Mouse (Mus musculus): ENCODE results near the gene Plekhf1. TPM values are rescaled to one million over a fixed set of nuclear protein-coding genes. Genes with fewer than 3 reads are reported as not detected.

Gene Plekhf1
- 1 to 10 TPM; 4.7 to 6.4 TPM for total RNA-seq (2021)

- peak; percentile 96 for DNase-seq
Measured at GRCm38 (mm10) chr7:38227900-38228298, at the start of gene Plekhf1. Gene Plekhf1 (minus strand): TSS chr7:38228016.

DNA sequence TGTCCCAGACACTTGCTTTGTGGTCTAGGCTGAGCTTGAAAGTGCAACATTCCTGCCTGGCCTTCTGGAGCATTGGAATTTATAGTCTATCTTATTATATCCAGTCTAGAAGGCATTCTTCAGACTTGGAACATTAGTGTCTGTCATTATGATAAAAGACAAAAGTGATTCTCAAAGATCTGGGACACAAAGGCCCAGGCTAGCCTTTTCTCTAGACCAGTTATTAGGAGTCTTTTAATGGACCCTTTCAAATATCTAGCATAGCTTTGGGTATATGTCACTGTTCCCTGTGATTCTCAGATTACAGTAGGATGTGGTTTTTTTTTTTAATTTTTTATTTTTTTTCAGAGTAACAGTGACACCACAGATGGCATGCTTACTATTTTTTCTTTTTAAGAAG, 44.7 kb upstream of the Plekhf1 start:
- DNase-seq, result no peak

GRCm38 (mm10) chr7:38271859-38272258, 44.0 kb upstream of the Plekhf1 start:
- DNase-seq, result no peak

DNA sequence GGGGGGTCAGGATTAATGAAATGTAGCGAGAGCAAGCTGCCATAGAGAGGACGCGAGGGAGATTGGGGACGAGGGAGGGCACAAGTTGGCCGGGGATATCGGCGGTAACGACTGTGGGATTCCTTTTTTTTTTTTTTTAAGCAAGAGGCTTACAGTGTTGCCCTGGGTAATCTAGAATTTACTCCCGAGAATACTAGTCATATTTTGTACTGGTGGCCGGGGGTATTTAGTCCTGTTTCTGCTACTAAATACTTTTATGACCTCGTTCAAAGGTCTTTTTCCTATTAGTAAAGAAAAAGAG, 43.6 kb upstream of the Plekhf1 start:
- DNase-seq, result no peak

- DNase-seq, result peak; percentile 93
Measured at GRCm38 (mm10) chr7:38270703-38271510, 43.1 kb upstream of the Plekhf1 start, which contains the start of gene Pop4. Gene Pop4 (minus strand): TSS chr7:38271423.

DNA sequence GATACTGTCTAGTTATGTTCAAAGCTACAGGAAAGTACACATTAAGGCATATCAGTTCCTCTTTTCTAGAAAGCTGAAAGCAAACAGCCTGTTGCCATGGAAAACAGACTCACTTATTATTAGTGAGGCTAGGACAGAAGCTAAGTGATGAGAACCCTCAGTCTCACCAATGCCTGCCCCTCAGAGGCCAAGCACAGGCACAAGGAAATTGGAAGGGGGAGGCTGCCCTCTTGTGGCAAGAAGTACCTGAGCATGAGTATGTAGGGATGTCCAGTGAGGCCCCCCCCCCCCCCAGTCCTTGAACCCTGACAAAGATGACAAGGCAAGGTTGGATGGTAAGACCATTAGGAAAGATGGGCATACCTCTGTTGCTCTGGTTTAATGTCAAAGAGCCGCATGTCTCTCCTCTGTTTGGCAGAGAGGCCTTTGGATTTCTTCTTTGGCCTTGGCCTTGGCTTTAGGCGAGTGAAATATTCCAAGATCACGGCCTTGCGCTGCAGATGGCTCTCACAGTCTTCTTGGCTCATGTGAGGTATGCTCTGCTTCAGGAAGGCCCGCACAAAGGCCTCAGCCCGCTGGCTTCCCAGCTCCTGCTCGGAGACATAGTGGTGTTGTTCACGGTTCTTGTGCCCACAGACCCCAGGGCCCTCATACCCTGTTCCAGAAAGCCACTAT, 39.3 kb upstream of the Plekhf1 start:
- peak; percentile 67 for DNase-seq

- DNase-seq, result peak; percentile 39
Measured at GRCm38 (mm10) chr7:38262406-38262805, 34.6 kb upstream of the Plekhf1 start.

DNA sequence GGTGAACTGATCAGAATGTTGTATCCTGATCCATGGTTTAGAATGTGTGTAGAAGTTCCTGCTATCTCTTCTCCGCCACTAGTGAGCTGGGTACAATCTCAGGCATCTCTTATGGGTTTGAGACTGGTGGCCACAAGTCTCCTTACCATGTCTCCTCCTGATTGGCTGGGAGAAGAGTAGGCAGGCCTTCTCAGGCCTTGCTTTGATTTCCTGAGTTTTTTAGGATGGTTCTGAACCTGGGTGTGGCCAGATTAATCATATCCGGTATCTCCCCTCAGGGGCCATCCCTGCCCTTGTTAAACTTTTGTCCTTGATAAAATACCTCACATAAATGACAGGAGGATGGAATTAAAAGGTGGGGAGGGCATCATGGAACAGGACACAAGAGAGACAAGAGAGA, 31.8 kb upstream of the Plekhf1 start:
- DNase-seq, result no peak

GRCm38 (mm10) chr7:38253441-38253840, 25.6 kb upstream of the Plekhf1 start:
- no peak for DNase-seq

- DNase-seq, result peak; percentile 67
Measured at GRCm38 (mm10) chr7:38251494-38252216, 23.8 kb upstream of the Plekhf1 start.

DNA sequence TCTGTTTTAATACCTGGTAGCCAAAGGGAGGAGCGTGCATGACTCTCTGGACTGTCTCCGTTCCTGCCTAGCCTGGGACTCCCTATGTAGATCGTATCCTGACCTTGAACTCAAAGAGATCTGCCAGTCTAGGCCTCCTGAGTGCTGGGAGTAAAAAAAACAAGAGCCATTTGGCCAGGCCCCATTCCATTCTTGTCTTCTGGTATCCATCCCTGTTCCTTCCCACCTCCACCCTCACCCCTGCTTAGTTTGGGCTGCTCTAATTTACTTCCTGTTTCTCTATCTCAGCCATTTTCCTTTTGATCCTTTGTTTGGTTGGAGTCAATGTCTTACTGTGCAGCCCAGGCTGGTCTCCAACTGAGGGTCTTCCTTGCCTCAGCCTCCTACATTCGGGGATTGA, 14.6 kb upstream of the Plekhf1 start:
- DNase-seq, result no peak

- DNase-seq, result no peak
Measured at GRCm38 (mm10) chr7:38237140-38237539, 9.3 kb upstream of the Plekhf1 start.

DNA sequence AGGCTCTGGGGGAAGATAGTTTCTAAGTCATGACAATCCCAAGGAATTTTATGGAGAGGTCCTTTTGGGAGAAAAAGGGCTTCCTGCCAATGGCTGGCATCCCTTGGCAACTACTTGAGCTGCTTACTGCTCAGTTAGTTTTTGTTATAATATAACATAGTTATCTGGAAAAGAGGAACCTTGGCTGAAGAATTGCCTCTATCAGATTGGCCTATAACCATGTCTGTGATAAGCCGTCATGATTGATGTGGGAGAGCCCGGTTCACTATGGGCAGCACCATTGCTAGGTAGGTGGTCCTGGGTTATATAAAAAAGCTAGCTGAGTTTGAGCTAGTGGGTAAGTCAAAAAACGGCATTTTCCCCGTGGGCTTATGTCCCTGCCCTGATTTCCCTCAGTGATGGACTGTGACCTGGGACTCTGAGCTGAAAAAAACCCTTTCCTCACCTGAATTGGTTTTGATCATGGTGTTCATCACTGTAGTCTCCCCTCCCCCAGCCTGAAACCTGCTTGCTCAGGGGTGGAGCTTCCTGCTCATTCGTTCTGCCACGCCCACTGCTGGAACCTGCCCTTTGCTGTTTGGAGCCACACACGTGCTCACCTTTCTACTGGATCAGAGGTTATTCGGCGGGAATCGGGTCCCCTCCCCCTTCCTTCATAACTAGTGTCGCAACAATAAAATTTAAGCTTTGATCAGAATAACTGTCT, 8.7 kb upstream of the Plekhf1 start:
- no peak for DNase-seq

DNA sequence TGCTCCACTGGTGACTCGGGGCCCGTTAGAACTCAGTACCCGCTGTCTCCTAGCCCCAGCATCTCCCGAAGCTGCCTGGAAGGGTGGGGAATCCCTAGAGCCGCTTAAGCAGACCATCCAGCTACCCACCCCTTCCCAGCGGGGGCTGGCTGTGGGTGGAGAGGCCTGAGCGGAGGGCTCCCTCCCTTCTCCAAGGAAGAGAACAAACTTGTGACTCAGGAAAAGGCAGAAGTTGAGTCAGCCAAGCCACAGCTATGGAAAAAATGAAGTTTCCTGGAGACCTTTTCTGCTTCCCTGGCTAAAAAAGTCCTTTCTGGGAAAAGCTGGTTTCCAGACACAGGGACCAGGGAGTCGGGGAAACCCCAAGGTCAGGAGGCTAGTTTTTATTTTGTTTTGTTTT, 2.5 kb upstream of the Plekhf1 start:
- no peak for DNase-seq

DNA sequence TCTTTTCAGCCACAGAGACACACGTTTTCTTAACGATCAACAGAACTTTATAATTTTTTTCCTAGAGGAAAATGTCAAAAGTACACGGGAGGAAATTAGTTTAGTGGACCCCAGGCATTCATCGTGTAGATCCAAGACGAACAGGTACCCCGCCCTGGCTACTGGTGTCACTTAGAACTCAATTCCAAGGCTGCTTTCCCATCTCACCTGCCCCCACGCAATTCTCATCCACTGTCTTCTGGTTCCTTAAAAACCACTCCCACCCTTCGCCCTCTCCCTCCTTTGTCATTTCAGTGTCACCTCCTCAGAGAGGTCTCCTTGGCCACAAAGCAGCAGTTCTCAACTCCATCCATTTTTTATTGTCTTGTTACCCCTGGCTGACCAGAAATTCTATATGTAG, 513 bp upstream of the Plekhf1 start:
- DNase-seq, result no peak

DNA sequence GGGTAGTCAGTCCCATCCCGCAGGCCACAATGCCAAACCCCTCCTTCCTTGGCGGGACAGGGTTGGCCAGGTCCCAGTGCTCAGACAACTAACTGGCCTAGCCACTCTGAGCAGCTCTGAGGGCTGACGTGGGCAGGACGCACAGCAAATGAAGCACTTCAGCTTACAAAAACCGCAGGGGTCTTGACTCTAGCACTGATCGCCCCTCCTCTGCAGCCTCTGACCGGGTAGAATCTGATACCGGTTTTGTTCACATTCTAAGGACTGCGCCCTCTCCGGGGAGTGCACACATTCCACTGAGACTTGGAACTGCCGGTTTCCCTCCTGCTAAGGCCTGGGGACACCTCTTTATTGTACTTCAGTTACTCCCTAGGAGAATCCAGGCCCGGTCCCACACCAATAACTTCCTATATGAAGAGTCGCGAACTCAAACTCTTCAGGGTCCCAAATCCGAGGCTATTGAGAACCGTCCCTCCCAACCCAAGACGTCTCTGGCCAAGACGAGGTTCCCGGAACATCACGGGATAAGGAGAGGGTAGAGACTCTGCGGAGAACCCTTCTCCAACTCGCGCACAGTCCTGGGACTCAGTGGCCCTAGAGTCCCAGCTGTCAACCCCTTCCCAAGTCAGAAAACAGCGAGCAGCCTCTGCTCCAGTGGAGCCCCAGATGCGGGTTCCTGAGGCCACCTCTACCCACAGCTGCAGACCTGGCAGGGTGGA, 476 bp downstream of the Plekhf1 start:
- peak; percentile 90 for DNase-seq

DNA sequence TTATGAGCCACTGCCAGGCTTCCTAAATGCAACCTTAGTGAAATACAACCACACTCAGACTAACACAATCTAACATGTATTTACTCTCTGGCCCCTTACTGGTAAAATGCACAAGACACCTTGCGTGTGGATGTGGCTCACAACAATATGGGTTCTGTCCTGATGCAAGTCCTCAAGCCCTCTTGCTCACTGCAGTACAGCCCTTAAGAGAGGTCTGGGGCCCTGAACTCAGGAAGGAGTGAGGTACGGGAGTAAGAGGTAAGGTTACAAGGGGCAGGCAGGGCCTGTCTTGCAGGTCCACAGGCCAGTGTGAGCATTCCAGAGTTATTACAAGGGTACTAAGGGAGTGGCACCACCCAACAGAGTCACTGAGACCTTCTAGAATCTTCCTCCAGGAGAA, 1.6 kb downstream of the Plekhf1 start:
- no peak for DNase-seq

DNA sequence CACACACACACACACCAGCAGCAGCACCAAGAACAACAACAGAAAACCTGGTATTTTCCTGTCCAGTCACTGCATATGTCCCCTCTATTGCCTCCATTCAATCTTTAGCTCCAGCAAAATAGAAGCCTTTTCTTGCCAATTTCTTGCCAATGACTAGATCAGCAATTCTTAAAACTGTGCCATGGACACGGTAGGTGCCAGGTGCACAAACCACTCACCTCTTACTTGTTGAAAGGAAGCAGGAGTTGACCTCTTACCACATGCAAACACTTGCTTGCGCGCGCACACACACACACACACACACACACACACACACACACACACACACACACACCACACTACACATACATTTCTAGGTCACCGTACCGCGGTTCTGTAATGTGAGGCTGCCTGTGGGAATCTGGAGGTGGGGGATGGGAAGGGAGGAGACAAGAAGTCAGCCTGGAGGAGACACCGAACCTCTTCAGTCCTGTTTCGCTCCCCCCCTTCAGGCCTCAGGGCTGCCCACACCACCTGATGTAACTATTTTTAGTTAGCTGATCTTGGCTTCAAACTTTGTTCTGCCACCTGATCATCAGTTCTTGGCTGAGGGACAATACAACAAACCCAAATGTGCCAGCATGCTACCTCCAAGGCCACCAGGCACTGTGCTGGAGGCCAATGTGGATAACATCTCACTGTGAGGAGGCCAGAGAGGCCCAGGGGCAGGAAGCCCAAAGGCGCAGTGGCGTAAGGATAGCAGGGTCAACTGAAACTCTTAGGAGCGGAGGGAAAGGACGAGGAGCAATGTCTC, 3.0 kb downstream of the Plekhf1 start:
- DNase-seq, result peak; percentile 66

- no peak for DNase-seq
Measured at GRCm38 (mm10) chr7:38220866-38221265, 7.0 kb downstream of the Plekhf1 start.

GRCm38 (mm10) chr7:38219526-38219925, 8.3 kb downstream of the Plekhf1 start:
- DNase-seq, result no peak

GRCm38 (mm10) chr7:38218631-38219367, 9.0 kb downstream of the Plekhf1 start:
- no peak for DNase-seq

All from heart, postnatal 4 days (tissue).